Mouse (Mus musculus): Measurements from ENCODE around the gene Phf21a. TPM values are rescaled to one million over a fixed set of nuclear protein-coding genes. Genes with fewer than 3 reads are reported as not detected.
A peak's percentile ranks its signal among the peaks of the same experiment; 100 is the strongest.

Phf21a gene
- polyA plus RNA-seq, 1 experiment: 104 TPM

DNA sequence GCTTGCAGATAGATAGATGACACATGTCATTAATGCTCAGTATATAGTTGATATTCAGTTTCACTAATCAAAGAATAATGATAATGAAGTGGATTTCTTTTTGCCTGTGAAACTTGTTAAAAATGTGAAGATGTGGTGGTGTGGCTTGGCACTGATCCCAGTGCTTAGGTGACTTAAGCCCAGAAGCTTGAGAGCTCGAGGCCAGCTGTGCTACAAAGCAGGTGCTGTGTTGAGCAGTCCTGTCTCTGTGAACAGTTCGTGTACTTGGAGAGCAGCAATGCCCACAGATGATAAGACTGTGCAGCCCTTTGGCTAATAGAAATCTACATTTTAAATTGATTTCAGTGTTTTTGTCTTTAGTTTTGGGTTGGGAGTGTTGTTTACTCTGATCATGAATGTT is 179.6 kb downstream of the Phf21a start:
- no peak for TF ChIP-seq POLR2A (IDR thresholded peaks at IDR 0.05; ENCODE audit: borderline replicate concordance, extremely low read depth, insufficient read depth, insufficient read length, poor library complexity, severe bottlenecking)
- TF ChIP-seq CTCF (IDR thresholded peaks at IDR 0.05; ENCODE audit: borderline replicate concordance, extremely low read depth, insufficient read depth, insufficient read length): no peak
- no peak for DNase-seq (ENCODE audit: low read depth)

DNA sequence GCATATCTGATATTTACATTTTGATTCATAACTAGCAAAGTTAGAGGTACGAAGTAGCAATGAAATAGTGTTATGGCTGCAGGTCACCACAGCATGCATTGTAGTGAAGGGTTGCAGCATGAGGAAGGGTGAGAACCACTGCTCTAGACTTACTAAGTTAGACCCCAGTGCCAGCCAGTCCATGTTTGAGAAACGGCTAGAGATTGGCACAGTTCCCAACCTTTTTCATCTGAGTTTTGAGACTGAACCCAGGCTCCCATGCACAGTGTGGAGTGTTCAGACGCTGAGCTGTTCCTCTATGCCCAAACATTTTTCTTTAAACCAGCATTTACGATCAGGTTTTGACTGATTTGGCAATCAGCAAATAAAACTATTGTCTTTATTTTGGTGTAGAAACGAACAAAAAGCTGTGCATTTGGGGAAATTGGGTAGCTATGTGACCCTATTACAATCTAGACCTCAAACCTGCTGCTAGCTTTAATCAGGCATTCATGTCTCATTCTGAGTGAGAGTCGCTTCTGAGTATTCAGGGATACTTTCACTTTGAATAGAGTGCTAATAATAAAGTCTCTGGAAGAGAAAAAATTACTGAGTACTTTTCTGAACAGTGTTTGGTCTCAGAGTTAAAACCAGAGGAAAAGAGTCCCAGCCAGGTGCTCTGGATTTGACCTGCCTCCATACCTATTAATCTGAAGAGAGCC is 180.3 kb downstream of the Phf21a start:
- peak; percentile 77 for DNase-seq (ENCODE audit: low read depth)
- no peak for TF ChIP-seq POLR2A (IDR thresholded peaks at IDR 0.05; ENCODE audit: borderline replicate concordance, extremely low read depth, insufficient read depth, insufficient read length, poor library complexity, severe bottlenecking)
- no peak for TF ChIP-seq CTCF (IDR thresholded peaks at IDR 0.05; ENCODE audit: borderline replicate concordance, extremely low read depth, insufficient read depth, insufficient read length)

DNA sequence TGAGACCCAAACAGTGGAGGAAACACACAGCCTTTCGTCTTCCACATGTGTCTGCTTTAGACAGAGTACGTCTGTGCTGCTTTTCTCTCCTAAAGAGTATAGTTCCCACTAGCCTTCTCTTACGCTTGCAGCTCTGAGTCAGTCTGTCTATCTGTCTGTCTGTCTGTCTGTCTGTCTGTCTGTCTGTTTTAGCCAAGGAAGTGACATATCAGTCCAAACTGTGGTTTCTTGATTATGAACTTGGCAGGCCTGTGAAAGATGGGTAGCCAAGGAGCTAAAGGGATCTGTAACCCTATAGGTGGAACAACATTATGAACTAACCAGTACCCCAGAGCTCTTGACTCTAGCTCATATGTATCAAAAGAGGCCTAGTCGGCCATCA is 180.9 kb downstream of the Phf21a start:
- TF ChIP-seq CTCF (IDR thresholded peaks at IDR 0.05; ENCODE audit: borderline replicate concordance, extremely low read depth, insufficient read depth, insufficient read length): no peak
- no peak for TF ChIP-seq POLR2A (IDR thresholded peaks at IDR 0.05; ENCODE audit: borderline replicate concordance, extremely low read depth, insufficient read depth, insufficient read length, poor library complexity, severe bottlenecking)
- no peak for DNase-seq (ENCODE audit: low read depth)

DNA sequence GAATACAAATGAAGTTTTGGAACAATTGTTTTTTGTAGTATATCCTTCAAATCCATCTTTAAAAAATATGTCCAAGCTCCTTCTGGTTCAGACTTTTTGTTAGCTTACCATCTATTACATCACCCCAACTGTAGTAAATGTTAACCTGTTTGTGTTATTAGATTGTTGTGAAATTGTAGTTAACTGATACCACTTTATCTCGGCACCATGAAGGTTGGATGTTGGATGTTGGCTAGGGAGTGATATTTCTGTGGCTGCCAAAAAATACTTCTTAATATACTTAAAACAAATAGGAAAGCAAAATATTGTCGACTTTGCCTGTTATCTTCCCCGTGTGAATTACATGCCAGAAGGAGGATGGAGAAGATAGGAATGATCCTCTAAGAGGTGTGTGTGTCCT is 184.9 kb downstream of the Phf21a start:
- DNase-seq (ENCODE audit: low read depth): no peak
- no peak for TF ChIP-seq CTCF (IDR thresholded peaks at IDR 0.05; ENCODE audit: borderline replicate concordance, extremely low read depth, insufficient read depth, insufficient read length)
- TF ChIP-seq POLR2A (IDR thresholded peaks at IDR 0.05; ENCODE audit: borderline replicate concordance, extremely low read depth, insufficient read depth, insufficient read length, poor library complexity, severe bottlenecking): no peak

DNA sequence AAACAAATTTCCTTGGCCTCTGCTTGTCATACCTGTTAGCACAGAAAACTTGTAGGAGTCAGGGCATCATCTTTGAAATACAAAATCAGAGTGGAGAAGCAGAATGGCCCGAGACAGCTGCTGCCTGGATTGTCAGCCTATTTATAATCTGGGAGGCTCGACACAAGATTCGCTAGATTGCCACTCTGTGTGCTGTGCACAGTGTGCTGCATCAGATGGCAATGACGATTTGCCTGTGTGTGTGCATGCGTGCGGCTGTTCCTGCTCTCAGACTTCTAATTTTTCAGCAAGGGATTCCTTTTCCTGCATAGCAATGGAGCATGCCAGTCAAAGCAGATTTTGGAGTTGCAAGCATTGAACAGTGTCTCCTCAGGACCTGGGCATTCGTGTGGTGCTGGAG is 185.7 kb downstream of the Phf21a start:
- peak; percentile 38 for DNase-seq (ENCODE audit: low read depth)
- TF ChIP-seq CTCF (IDR thresholded peaks at IDR 0.05; ENCODE audit: borderline replicate concordance, extremely low read depth, insufficient read depth, insufficient read length): no peak
- TF ChIP-seq POLR2A (IDR thresholded peaks at IDR 0.05; ENCODE audit: borderline replicate concordance, extremely low read depth, insufficient read depth, insufficient read length, poor library complexity, severe bottlenecking): no peak

DNA sequence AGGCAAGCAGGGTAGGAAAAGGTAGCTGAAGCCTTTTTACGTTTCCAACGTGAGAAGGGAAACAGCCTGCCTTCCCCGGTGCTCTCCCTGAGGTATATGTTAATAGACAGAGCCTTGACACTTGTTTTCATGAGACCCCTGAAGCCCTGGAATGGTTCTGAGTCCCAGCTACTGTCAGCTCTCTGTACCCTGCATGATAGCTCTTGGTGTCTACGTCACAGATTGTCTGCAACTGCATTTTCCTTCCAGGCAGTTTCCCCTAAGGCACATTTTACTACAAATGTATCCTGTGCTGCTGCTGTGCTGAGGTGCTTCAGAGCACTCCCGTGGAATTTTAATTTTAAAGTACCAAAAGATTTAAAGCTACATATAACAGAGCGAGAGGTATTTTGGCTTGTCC is 186.5 kb downstream of the Phf21a start:
- TF ChIP-seq POLR2A (IDR thresholded peaks at IDR 0.05; ENCODE audit: borderline replicate concordance, extremely low read depth, insufficient read depth, insufficient read length, poor library complexity, severe bottlenecking): no peak
- DNase-seq (ENCODE audit: low read depth): peak; percentile 33

DNA sequence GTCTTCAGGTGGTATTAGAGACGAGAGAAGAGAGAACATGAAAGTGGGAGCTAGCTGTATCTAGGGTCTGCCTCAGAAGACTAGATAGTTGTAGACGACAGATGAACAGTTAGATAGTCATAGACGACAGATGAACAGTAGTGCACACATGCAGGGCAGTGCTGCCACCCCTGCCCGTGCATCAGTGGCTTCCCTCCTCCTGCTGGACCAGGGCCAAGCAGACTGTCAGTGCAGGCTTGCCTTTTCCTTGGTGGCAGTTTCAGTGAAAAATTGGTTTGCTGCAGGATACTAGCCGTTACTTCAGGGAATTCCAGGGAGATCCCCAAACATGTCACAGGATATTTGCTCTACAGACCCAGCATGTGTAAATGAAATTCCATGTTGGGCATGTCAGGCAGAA is 192.7 kb downstream of the Phf21a start:
- DNase-seq (ENCODE audit: low read depth): peak; percentile 59
- TF ChIP-seq POLR2A (IDR thresholded peaks at IDR 0.05; ENCODE audit: borderline replicate concordance, extremely low read depth, insufficient read depth, insufficient read length, poor library complexity, severe bottlenecking): no peak
- TF ChIP-seq CTCF (IDR thresholded peaks at IDR 0.05; ENCODE audit: borderline replicate concordance, extremely low read depth, insufficient read depth, insufficient read length): no peak

DNA sequence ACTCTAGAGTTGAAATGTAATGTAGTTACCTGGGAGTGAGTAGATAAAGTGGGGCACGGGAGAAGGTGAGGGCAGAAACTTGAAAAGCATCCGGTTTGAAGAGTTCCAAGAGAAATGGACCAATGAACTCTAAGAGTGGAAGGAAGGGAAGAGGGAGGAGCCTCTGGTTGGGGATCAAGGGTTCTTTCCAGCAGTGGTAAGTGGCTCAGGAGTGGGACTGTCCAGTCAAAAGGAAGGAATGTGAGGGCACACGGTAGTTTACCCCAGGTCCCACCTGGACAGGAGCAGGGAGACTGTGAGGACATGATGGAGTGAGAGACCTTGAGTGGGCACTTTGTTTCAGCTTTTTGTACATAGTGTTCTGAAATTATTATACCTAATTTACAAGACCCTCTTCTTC is 196.4 kb downstream of the Phf21a start:
- no peak for TF ChIP-seq POLR2A (IDR thresholded peaks at IDR 0.05; ENCODE audit: borderline replicate concordance, extremely low read depth, insufficient read depth, insufficient read length, poor library complexity, severe bottlenecking)
- TF ChIP-seq CTCF (IDR thresholded peaks at IDR 0.05; ENCODE audit: borderline replicate concordance, extremely low read depth, insufficient read depth, insufficient read length): no peak
- no peak for DNase-seq (ENCODE audit: low read depth)

DNA sequence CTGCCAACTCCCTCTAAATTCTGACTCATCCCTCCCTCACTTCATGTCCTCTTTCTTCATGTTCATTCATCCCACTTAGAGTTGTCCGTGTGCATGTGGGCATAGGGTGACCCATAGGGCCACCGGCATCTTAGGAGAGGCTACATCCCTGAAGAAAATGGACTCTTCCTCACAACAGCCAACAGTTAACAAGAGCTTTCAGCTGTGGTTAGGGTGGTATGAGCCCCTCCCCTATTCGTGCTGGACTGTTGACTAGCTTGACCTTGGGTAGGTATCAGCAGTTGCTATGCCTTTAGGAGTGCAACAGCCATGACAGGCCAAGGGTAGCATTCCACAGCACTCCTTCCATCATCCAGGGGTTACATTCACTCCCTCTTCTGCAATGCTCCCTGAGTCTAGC is 198.6 kb downstream of the Phf21a start:
- TF ChIP-seq POLR2A (IDR thresholded peaks at IDR 0.05; ENCODE audit: borderline replicate concordance, extremely low read depth, insufficient read depth, insufficient read length, poor library complexity, severe bottlenecking) (no peak), CTCF (IDR thresholded peaks at IDR 0.05; ENCODE audit: borderline replicate concordance, extremely low read depth, insufficient read depth, insufficient read length) (no peak)
- DNase-seq (ENCODE audit: low read depth): no peak

DNA sequence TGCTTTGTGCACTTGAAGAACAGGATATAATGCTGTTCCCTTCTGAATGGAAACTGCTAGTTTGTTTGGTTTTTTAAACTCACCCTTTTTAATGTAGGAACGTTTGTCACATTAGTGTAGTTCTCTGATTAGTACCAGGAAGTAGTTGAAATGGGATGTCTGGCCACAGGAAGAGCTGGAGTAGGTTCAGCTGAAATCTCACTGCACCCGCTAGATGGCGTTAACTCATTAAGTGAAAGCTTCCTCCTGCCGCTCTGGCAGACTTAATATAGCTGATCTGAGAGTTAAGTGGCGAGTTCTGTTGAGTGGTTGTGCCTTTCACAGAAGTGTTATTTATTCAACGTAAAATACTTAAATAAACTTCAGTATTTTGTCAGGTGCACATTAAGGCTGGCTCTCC is 203.5 kb downstream of the Phf21a start:
- TF ChIP-seq CTCF (IDR thresholded peaks at IDR 0.05; ENCODE audit: borderline replicate concordance, extremely low read depth, insufficient read depth, insufficient read length) (peak; percentile 78; the same call in 1 of the 2 replicates), POLR2A (IDR thresholded peaks at IDR 0.05; ENCODE audit: borderline replicate concordance, extremely low read depth, insufficient read depth, insufficient read length, poor library complexity, severe bottlenecking) (no peak)
- DNase-seq (ENCODE audit: low read depth): peak; percentile 93

DNA sequence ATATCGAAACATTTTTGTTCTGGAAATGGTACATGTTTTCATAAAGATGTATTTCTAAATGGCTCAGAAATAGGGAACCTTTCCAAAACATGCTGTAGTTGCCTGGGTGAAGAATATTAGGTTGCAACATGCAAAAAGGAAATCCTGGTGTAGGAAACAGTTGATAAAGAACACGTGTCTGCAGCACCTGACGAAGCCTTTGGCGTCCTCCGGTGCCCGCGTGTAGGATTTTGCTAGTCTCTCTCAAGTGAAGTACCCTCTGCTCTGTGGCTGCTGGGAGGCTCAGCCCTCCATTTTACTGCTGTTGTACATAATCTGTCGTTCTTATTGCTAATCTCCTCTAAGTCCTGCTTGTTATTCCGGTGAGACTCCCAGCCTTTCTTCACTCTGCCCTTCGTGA is 207.0 kb downstream of the Phf21a start:
- DNase-seq (ENCODE audit: low read depth): peak; percentile 60
- TF ChIP-seq CTCF (IDR thresholded peaks at IDR 0.05; ENCODE audit: borderline replicate concordance, extremely low read depth, insufficient read depth, insufficient read length) (no peak), POLR2A (IDR thresholded peaks at IDR 0.05; ENCODE audit: borderline replicate concordance, extremely low read depth, insufficient read depth, insufficient read length, poor library complexity, severe bottlenecking) (no peak)

DNA sequence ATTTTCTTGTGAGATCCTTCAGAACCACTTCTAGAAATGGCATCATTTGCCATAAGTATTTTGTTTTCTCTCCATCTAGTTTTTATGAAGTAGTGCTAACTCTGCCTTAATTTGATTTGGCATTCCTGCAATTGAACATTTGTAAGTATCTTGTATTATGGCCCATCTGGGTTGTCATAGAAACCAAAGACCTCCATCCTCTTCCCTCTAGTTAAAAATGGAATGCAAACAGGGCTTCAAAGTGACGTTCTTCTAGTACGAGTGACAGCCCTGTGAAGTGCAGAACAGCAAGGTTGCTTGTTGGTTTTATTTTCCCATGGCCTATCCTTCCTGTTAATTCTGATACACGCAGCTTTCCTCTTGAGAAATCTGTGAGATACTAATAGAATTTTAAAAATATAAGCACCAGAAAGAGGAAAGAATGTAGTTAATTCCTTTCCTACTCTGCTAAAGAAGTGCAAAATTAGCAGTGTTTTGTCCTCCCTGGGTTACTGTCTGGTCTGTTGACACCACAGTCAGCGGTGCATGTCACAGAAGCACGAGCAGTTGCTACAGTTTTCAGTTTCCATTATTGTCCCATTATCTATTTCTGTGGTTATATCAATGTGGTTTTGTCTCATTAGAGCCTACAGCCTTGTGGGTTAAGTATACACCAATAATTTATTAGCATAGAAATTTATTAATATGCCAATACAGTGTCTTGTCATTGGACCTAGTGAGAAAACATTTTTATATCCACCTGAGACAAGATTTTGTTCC is 209.1 kb downstream of the Phf21a start:
- DNase-seq (ENCODE audit: low read depth): peak; percentile 83
- TF ChIP-seq POLR2A (IDR thresholded peaks at IDR 0.05; ENCODE audit: borderline replicate concordance, extremely low read depth, insufficient read depth, insufficient read length, poor library complexity, severe bottlenecking) (no peak), CTCF (IDR thresholded peaks at IDR 0.05; ENCODE audit: borderline replicate concordance, extremely low read depth, insufficient read depth, insufficient read length) (no peak)
